Mouse (Mus musculus) left cerebral cortex, postnatal 25 days (tissue): ENCODE results near the gene Dffa. TPM values are rescaled to one million over a fixed set of nuclear protein-coding genes. Genes with fewer than 3 reads are reported as not detected.
"Not testable (repeated sequence)": the region's sequence is repeated elsewhere in the genome, so short reads cannot be mapped to it uniquely, and the experiment has no call there.

Experiments used
- DNase-seq, 2 experiments: peaks; one replicate each; pipeline ENCODE4 v3.0.0; 2022; ENCODE audit warnings: low spot score in 2 of 2, mixed read lengths in 1 of 2
- intact Hi-C: fragments of 180-260 bp; cut with DNase I; formaldehyde crosslinking; loops from one replicate; pipeline ENCODE4 v1.15.1; 2025
- total RNA-seq, 2 experiments: library from RNA; stranded (reverse); gene quantifications; 2 replicates each; pipeline ENCODE4 v1.2.3; 2021

Dffa gene
- total RNA-seq, 2 experiments from 2014 or later, result 54.9 to 58.6 TPM

GRCm38 (mm10) chr4:149169926-149170325 lies 66.0 kb downstream of the Dffa start:
- intact Hi-C loops, DNase-seq: not testable (repeated sequence)

Other genes starting within 250 kb of the Dffa start
- 10 to 100 TPM; 45.5 to 47.0 TPM for gene Pex14, start 4.3 kb upstream of the Dffa start, total RNA-seq
- gene Cort, start 22.6 kb downstream of the Dffa start, total RNA-seq, result 10 to 100 TPM; 13.7 to 14.1 TPM
- 10 to 100 TPM; 23.3 to 24.3 TPM for gene Cenps, start 33.5 kb downstream of the Dffa start, total RNA-seq
- 10 to 100 TPM; 33.1 to 33.5 TPM for gene Pgd, start 62.6 kb downstream of the Dffa start, total RNA-seq
- 100 to 1,000 TPM; 432 to 448 TPM for gene Kif1b, start 203.5 kb downstream of the Dffa start, total RNA-seq